Mouse (Mus musculus) ES-Bruce4 (cell line): ENCODE measurements around the gene Rap1a. TPM values are rescaled to one million over a fixed set of nuclear protein-coding genes. Genes with fewer than 3 reads are reported as not detected.

Source experiments
- H3K27ac ChIP-seq: 2 replicates; pipeline ENCODE4 v1.5.1; 2012; ENCODE audit warnings: low read length, inconsistent platforms; ENCODE audit not compliant: insufficient read depth
- H3K27me3 ChIP-seq: 2 replicates; pipeline ENCODE4 v1.6.1; 2012; ENCODE audit warnings: mild to moderate bottlenecking, low read length, inconsistent platforms; ENCODE audit not compliant: control insufficient read depth, poor library complexity, insufficient read depth, severe bottlenecking
- H3K36me3 ChIP-seq: 2 replicates; pipeline ENCODE4 v1.6.1; 2012; ENCODE audit warnings: inconsistent platforms, mild to moderate bottlenecking, low read length, moderate library complexity; ENCODE audit not compliant: control insufficient read depth, poor library complexity, insufficient read depth, severe bottlenecking
- H3K4me1 ChIP-seq: one replicate; pipeline ENCODE4 v1.8.1; 2011; ENCODE audit warnings: low read length; ENCODE audit not compliant: control insufficient read depth, insufficient read depth
- H3K4me3 ChIP-seq: 2 replicates; pipeline ENCODE4 v1.5.1; 2011; ENCODE audit warnings: low read depth, mild to moderate bottlenecking, low read length
- H3K9ac ChIP-seq: 2 replicates; pipeline ENCODE4 v1.6.1; 2012; ENCODE audit warnings: low read depth, mild to moderate bottlenecking, inconsistent platforms; ENCODE audit not compliant: poor library complexity, severe bottlenecking
- H3K9me3 ChIP-seq: replicated peaks from 2 replicates; pipeline ENCODE4 v1.6.1; 2012; ENCODE audit warnings: mild to moderate bottlenecking, low read length, inconsistent platforms; ENCODE audit not compliant: control insufficient read depth, poor library complexity, insufficient read depth, severe bottlenecking
- CTCF ChIP-seq: IDR thresholded peaks from one replicate; pipeline ENCODE4 v1.8.1; 2011; ENCODE audit warnings: low read depth, low read length
- EP300 ChIP-seq: IDR thresholded peaks from 2 replicates; pipeline ENCODE4 v1.6.1; 2011; ENCODE audit warnings: low read depth, low read length; ENCODE audit not compliant: insufficient read depth
- POLR2A ChIP-seq: IDR thresholded peaks from one replicate; pipeline ENCODE4 v1.8.1; 2011; ENCODE audit warnings: low read length; ENCODE audit not compliant: insufficient read depth
- polyA plus RNA-seq: library from polyadenylated mRNA; stranded (reverse); fragments of >200 nt; gene quantifications from 2 replicates; pipeline ENCODE4 v1.2.4, GENCODE M21; 2011; ENCODE audit warnings: low read depth; ENCODE audit not compliant: missing spikeins, insufficient read depth, insufficient read length

Rap1a gene
- polyA plus RNA-seq, 1 experiment: 88.6 TPM

GRCm38 (mm10) chr3:105763132-105763851 is 37.8 kb downstream of the Rap1a start:
- Histone ChIP-seq H3K9me3 (no peaks in the 10 kb centered on the region), H3K27ac (no peak overlapping the region), H3K4me1 (peaks cover 2% of the 10 kb centered on the region), H3K4me3 (no peak overlapping the region), H3K36me3 (no peaks in the 10 kb centered on the region), H3K9ac (no peak overlapping the region), H3K27me3 (no peaks in the 10 kb centered on the region)
- TF ChIP-seq POLR2A (no peak), EP300 (no peak), CTCF (no peak)

DNA sequence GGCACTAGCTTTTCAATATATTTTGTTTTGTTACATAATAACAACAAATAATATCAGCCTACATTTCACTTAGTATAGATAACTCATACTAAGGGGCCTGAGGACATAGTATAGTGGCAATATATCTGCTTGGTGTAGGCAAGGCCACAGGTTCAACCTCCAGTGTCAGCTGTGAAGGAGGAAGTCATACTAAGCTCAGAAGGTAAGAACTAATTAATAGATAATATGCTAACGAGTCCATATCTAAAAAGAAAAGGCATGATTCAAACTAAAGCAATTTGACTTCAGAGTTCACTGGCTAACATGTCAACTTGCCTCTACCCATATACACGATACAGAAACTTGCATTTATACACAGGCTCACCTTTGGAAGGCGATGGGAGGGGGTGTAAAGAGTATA is 41.1 kb downstream of the Rap1a start:
- Histone ChIP-seq H3K4me1 (peaks cover 2% of the 10 kb centered on the region), H3K27ac (no peak overlapping the region), H3K9ac (no peak overlapping the region), H3K27me3 (no peaks in the 10 kb centered on the region), H3K9me3 (no peaks in the 10 kb centered on the region), H3K4me3 (no peak overlapping the region), H3K36me3 (no peaks in the 10 kb centered on the region)
- TF ChIP-seq CTCF (no peak), EP300 (no peak), POLR2A (no peak)

GRCm38 (mm10) chr3:105758658-105759057 is 42.5 kb downstream of the Rap1a start:
- H3K4me3 ChIP-seq: no peak overlapping the region
- H3K9me3 ChIP-seq: no peaks in the 10 kb centered on the region
- H3K27ac ChIP-seq: no peak overlapping the region
- TF ChIP-seq POLR2A (no peak), CTCF (no peak), EP300 (no peak)
- H3K36me3 ChIP-seq: no peaks in the 10 kb centered on the region
- no peak overlapping the region for H3K9ac ChIP-seq
- H3K4me1 ChIP-seq: peaks cover 2% of the 10 kb centered on the region
- H3K27me3 ChIP-seq: no peaks in the 10 kb centered on the region

GRCm38 (mm10) chr3:105758098-105758497 is 43.0 kb downstream of the Rap1a start:
- Histone ChIP-seq H3K9ac (no peak overlapping the region), H3K36me3 (no peaks in the 10 kb centered on the region), H3K4me3 (no peak overlapping the region), H3K27me3 (no peaks in the 10 kb centered on the region), H3K27ac (no peak overlapping the region), H3K4me1 (peaks cover 2% of the 10 kb centered on the region), H3K9me3 (no peaks in the 10 kb centered on the region)
- TF ChIP-seq POLR2A (no peak), CTCF (no peak), EP300 (no peak)

GRCm38 (mm10) chr3:105757323-105758083 is 43.6 kb downstream of the Rap1a start:
- Histone ChIP-seq H3K27ac (no peak overlapping the region), H3K27me3 (no peaks in the 10 kb centered on the region), H3K4me1 (peaks cover 2% of the 10 kb centered on the region), H3K9ac (no peak overlapping the region), H3K9me3 (no peaks in the 10 kb centered on the region), H3K4me3 (no peak overlapping the region), H3K36me3 (no peaks in the 10 kb centered on the region)
- TF ChIP-seq POLR2A (no peak), CTCF (no peak), EP300 (no peak)

GRCm38 (mm10) chr3:105756505-105756904 is 44.6 kb downstream of the Rap1a start:
- Histone ChIP-seq H3K27me3 (no peaks in the 10 kb centered on the region), H3K9me3 (no peaks in the 10 kb centered on the region), H3K9ac (no peak overlapping the region), H3K27ac (no peak overlapping the region), H3K36me3 (no peaks in the 10 kb centered on the region), H3K4me1 (no peaks in the 10 kb centered on the region), H3K4me3 (no peak overlapping the region)
- TF ChIP-seq POLR2A: no peak
- TF ChIP-seq EP300: no peak
- no peak for TF ChIP-seq CTCF
